Mouse (Mus musculus) monocyte, adult 5-6 weeks (primary cell): Measurements from ENCODE around the gene Psmd1. TPM values are rescaled to one million over a fixed set of nuclear protein-coding genes. Genes with fewer than 3 reads are reported as not detected.

ENCODE experiments used
- ATAC-seq: fragments of 153-309, 156-312 bp; replicated peaks from 2 replicates; pipeline ENCODE4 v1.8.0; 2017; ENCODE audit warnings: mild to moderate bottlenecking; ENCODE audit not compliant: low TSS enrichment, insufficient number of reproducible peaks, severe bottlenecking, poor library complexity, low FRiP score
- total RNA-seq: library from RNA; stranded (forward); fragments of 200-1000, 200-491, 200-594 nt; gene quantifications from 3 replicates; pipeline ENCODE4 v1.2.3, GENCODE M21; 2017

Gene Psmd1
- 67.2 to 76.2 TPM (median 72.3 TPM) in 3 replicates for total RNA-seq

GRCm38 (mm10) chr1:86064271-86064991 lies at the start of gene Psmd1:
Gene Psmd1, plus strand, starts transcription at chr1:86064387.
- ATAC-seq: peak; percentile 86

GRCm38 (mm10) chr1:86015758-86016157 lies 48.4 kb upstream of the Psmd1 start:
- ATAC-seq: peak; percentile 90; the same call in 1 of the 2 replicates

DNA sequence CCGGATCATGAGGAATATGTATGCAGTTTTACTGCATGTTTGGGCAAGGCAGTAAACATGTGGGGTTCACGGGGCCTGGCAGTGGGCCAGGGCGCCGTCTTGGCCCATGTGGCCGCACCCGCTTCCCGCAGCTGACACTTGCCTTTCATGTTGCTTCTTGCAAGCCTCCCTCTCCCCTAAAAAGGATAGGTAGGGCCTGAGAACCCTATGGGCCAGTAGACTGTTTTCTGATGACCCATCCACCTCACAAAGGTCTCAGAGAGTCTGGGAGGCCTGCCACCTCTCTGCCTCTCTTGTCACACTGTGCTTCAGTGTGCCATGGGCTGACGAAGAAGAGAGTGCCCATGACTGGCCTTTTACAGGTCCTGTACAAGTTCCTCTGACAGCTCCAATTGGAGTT lies 47.7 kb upstream of the Psmd1 start, which contains the start of gene Spata3:
Gene Spata3, plus strand, starts transcription at position 301 of the 400 bp plus-strand sequence.
- ATAC-seq: no peak

- ATAC-seq: no peak; the same call in 1 of the 2 replicates
These were observed 45.7 kb upstream of the Psmd1 start for GRCm38 (mm10) chr1:86018235-86019055.

GRCm38 (mm10) chr1:86021365-86021989 lies 42.7 kb upstream of the Psmd1 start:
- ATAC-seq: no peak

GRCm38 (mm10) chr1:86032273-86032987 lies 31.8 kb upstream of the Psmd1 start:
- no peak for ATAC-seq

DNA sequence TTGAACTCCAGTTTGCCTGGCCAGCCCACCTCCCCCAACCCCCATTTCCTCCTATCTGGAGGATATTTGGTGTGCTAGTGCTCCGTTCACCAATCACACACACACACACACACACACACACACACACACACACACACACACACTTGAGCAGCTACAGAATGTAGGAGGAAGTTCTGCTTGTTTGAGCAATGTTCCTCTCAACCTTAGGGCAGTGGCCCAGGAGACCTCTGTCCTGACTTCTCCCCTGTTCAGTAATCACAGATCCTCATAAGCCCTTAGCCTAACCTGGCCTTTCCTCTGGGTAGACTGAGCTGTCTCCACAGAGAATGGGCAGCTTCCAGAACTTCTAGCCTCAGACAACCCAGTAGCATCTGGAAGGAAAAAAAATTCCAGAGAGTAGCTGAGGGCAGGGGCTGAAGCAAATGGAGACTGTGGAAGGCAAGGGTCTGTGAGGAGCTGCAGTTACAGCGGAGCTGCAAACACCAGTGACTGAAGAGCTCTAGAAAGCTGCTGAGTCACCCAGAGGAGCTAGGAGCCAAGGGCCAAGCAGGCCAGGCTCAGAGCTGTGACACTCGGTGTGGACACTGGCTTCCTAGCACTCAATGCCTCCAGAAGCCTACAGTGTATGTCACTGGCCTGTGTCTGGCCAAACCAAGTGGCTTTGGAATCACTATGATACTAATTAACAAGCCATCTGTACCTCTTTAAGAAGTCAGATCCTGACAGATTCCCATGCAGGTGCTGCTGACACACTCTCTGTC lies 25.8 kb upstream of the Psmd1 start:
- ATAC-seq: no peak

DNA sequence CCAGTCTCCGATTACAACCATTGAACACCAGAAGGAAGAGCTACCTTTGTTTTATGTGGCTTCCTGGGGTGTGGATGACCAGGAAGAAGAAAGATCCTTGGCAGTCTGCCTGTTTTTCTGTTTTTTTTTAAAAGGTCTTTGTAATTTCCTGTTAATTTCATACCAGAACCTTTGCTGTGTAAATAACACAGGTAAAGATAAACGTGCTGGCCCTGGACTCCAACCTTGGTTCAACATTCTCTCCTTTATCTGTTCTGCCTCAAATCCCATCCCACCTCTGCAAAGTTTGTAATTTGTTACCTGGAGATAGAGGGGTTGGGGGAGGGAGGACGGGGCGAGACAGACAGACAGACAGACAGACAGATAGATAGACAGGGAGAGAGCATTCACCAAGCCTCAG lies 24.1 kb upstream of the Psmd1 start:
- ATAC-seq: no peak

DNA sequence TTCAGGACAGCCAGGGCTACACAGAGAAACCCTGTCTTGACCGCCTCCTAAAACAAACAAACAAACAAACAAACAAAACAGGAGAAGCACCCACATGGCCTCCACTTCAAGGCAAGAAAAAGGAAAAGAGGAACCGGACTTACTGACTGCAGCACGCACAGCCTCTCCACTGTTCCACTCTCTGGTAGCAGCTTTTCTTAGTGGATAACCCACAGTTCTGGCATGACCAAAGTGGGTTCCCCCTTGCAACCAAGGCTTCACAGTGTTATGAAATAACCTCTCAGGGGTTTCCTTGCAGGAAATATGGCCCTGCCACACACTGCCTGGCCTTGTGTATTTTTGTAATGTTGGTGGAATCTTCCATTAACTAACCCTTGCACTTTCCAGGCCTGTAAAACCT lies 23.4 kb upstream of the Psmd1 start:
- no peak for ATAC-seq

GRCm38 (mm10) chr1:86045056-86045455 lies 19.1 kb upstream of the Psmd1 start:
- no peak for ATAC-seq

DNA sequence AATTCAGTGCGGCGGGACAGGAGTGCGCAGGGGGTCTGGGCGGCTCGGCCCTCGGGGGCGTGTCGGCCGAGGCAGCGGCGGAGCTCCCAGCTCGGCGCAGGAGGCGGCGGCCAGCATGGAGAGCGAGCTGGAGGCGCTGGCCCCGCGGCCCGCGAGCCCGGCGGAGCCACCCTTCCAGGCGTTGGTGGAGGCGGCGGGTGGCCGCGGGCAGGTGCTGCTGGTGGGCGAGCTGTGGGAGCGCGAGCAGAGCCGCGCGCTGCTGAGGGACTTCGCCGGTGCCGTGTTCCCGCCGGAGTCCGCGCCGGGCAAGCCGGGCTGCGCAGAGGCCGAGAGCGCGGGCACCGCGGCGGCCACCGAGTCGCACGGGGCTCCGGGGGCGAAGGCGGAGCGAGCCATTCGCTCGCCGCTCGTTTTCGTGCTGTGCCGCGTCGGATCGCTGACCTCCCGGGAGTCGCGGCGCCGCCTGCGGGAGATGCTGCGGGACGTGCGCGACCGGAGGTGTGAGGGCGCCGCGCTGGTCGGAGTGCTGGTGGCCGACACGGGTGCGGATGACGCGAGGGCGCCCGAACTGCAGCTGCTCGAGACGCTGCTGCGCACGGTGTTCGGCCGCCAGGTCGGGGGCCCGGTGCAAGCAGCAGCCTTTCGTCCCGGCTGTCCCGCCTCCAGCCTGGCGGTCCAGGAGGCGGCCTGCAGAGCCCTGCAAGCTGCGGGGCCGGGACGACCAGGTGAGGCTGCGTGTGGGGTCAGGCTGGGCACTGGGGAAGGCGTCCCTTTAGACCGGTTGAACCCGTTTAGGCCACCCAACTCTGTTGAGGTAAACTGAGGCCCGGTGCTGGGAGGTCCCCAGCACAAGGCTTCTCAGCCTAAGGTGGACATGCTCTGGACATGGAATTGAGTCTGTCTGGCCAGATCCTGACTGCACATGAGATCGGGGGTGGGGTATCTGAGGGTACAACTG lies 18.1 kb upstream of the Psmd1 start, which contains the start of gene 2810459M11Rik:
Gene 2810459M11Rik, plus strand, starts transcription at position 16 of the 958 bp plus-strand sequence.
- no peak for ATAC-seq

- ATAC-seq: no peak
These were observed 17.2 kb upstream of the Psmd1 start for GRCm38 (mm10) chr1:86046833-86047563.

DNA sequence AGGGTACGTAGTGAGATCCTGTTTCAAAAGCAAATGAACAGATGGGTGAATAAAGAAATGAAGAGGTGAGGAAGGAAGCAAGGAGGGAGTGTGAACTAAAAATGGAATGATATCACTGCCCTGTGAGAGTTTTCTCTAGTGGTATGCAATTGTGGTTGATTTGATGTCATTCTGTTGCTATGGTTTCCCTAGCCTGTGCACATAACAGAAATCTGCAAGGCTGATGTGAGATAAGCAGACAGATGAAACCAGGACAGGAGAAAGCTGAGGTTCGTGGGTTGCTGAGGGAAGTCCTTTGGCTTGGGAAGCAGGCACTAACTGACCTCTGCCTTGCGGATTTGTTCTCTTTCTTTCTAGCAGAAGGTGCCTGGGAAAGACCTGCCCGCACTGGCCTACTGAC lies 16.0 kb upstream of the Psmd1 start:
- ATAC-seq: no peak

GRCm38 (mm10) chr1:86048744-86049143 lies 15.4 kb upstream of the Psmd1 start:
- ATAC-seq: no peak

- no peak for ATAC-seq
These were observed 10.8 kb upstream of the Psmd1 start for GRCm38 (mm10) chr1:86053198-86053921.

- no peak for ATAC-seq
These were observed 9.2 kb upstream of the Psmd1 start for GRCm38 (mm10) chr1:86054943-86055342.
